ENCODE assay signal across 18 mouse cellular contexts in genomic region chr14:29278401-29278800, GRCm38 (mm10).
"Had no signal": no experiment of that assay in that cellular context is flagged by ENCODE, and none has a peak within 500 bp of the region (broad histone marks: within the 10 kb centered on the region; RNA-seq: fewer than 3 reads in every experiment).

No protein-coding gene starts in this region.

- H3K4me2 ChIP-seq: lung, embryonic 15.5 days; midbrain, embryonic 12.5 days; neural tube, embryonic 13.5 days; neural tube, embryonic 15.5 days had no signal

- H3K27me3 ChIP-seq: lung, embryonic 15.5 days; midbrain, embryonic 12.5 days; neural tube, embryonic 13.5 days; neural tube, embryonic 15.5 days had no signal

- DNase-seq: lung, postnatal 14 days; midbrain, embryonic 14.5 days; retina, postnatal 1 day; right cerebral cortex, adult 18-20 months; right cerebral cortex, postnatal 25 days; right cerebral cortex, postnatal 4 days; spleen, adult 18-20 months; thymus, adult 18-20 months; thymus, postnatal 14 days; thymus, postnatal 36 days had no signal

- H3K9ac ChIP-seq: liver, embryonic 14.5 days; lung, embryonic 15.5 days; midbrain, embryonic 12.5 days; neural tube, embryonic 13.5 days; neural tube, embryonic 15.5 days had no signal

- H3K4me3 ChIP-seq: lung, embryonic 15.5 days; midbrain, embryonic 10.5 days; midbrain, embryonic 12.5 days; myocyte; neural tube, embryonic 13.5 days; neural tube, embryonic 15.5 days had no signal

- H3K27ac ChIP-seq: liver, embryonic 14.5 days; lung, embryonic 15.5 days; midbrain, embryonic 10.5 days; midbrain, embryonic 12.5 days; neural tube, embryonic 13.5 days; neural tube, embryonic 15.5 days had no signal

- H3K4me1 ChIP-seq: lung, embryonic 15.5 days; midbrain, embryonic 10.5 days; midbrain, embryonic 12.5 days; neural tube, embryonic 13.5 days; neural tube, embryonic 15.5 days had no signal

- H3K9me3 ChIP-seq: lung, embryonic 15.5 days; midbrain, embryonic 10.5 days; midbrain, embryonic 12.5 days; neural tube, embryonic 13.5 days; neural tube, embryonic 15.5 days had no signal

- H3K36me3 ChIP-seq: lung, embryonic 15.5 days; midbrain, embryonic 10.5 days; midbrain, embryonic 12.5 days; neural tube, embryonic 13.5 days; neural tube, embryonic 15.5 days had no signal

- ATAC-seq: midbrain, embryonic 16.5 days had no signal
